Mouse (Mus musculus): Measurements from ENCODE around the gene Fto. TPM values are rescaled to one million over a fixed set of nuclear protein-coding genes. Genes with fewer than 3 reads are reported as not detected.

Gene Fto
- total RNA-seq, 2 experiments from 2014 or later = 69.8 to 77.5 TPM

GRCm38 (mm10) chr8:91318938-91319729 is 5.8 kb downstream of the Fto start:
- intact Hi-C loops (cut with DNase I) = no loop called here
- no peak for DNase-seq

GRCm38 (mm10) chr8:91323511-91323910 is 10.2 kb downstream of the Fto start:
- DNase-seq = no peak
- intact Hi-C loops (cut with DNase I) = loop anchor here (5.0 kb wide), 1 partner anchor 34 kb away; no protein-coding TSS in a partner anchor

GRCm38 (mm10) chr8:91324271-91324670 is 10.9 kb downstream of the Fto start:
- intact Hi-C loops (cut with DNase I) = loop anchor here (5.0 kb wide), 1 partner anchor 33 kb away; no protein-coding TSS in a partner anchor
- no peak for DNase-seq

GRCm38 (mm10) chr8:91324916-91325315 is 11.6 kb downstream of the Fto start:
- intact Hi-C loops (cut with DNase I) = loop anchor here (5.0 kb wide), 1 partner anchor 32 kb away; no protein-coding TSS in a partner anchor
- no peak for DNase-seq

- no peak for DNase-seq
- intact Hi-C loops (cut with DNase I) = no loop called here
These were observed 12.7 kb downstream of the Fto start for GRCm38 (mm10) chr8:91326018-91326417.

GRCm38 (mm10) chr8:91326946-91327345 is 13.6 kb downstream of the Fto start:
- intact Hi-C loops (cut with DNase I) = no loop called here
- no peak for DNase-seq

- no peak for DNase-seq
- intact Hi-C loops (cut with DNase I) = no loop called here
These were observed 14.3 kb downstream of the Fto start for GRCm38 (mm10) chr8:91327471-91328205.

- DNase-seq = no peak
- intact Hi-C loops (cut with DNase I) = no loop called here
These were observed 15.7 kb downstream of the Fto start for GRCm38 (mm10) chr8:91329056-91329455.

- intact Hi-C loops (cut with DNase I) = no loop called here
- no peak for DNase-seq
These were observed 16.1 kb downstream of the Fto start for GRCm38 (mm10) chr8:91329461-91329850.

- no peak for DNase-seq
- intact Hi-C loops (cut with DNase I) = no loop called here
These were observed 25.2 kb downstream of the Fto start for GRCm38 (mm10) chr8:91338389-91339154.

GRCm38 (mm10) chr8:91339651-91340050 is 26.3 kb downstream of the Fto start:
- DNase-seq = no peak
- intact Hi-C loops (cut with DNase I) = no loop called here

GRCm38 (mm10) chr8:91340746-91341145 is 27.4 kb downstream of the Fto start:
- intact Hi-C loops (cut with DNase I) = no loop called here

GRCm38 (mm10) chr8:91342196-91342595 is 28.9 kb downstream of the Fto start:
- intact Hi-C loops (cut with DNase I) = no loop called here
- no peak for DNase-seq

More at GRCm38 (mm10) chr8:91340746-91341145, 27.4 kb downstream of the Fto start:
- no peak for DNase-seq

- intact Hi-C loops (cut with DNase I) = no loop called here
- no peak for DNase-seq
These were observed 29.5 kb downstream of the Fto start for GRCm38 (mm10) chr8:91342798-91343197.

GRCm38 (mm10) chr8:91344659-91345058 is 31.3 kb downstream of the Fto start:
- intact Hi-C loops (cut with DNase I) = no loop called here
- DNase-seq = no peak

- DNase-seq = no peak
- intact Hi-C loops (cut with DNase I) = no loop called here
These were observed 33.8 kb downstream of the Fto start for GRCm38 (mm10) chr8:91347146-91347545.

- no peak for DNase-seq
- intact Hi-C loops (cut with DNase I) = no loop called here
These were observed 34.3 kb downstream of the Fto start for GRCm38 (mm10) chr8:91347595-91347994.

GRCm38 (mm10) chr8:91349816-91350215 is 36.5 kb downstream of the Fto start:
- intact Hi-C loops (cut with DNase I) = no loop called here
- DNase-seq = no peak

GRCm38 (mm10) chr8:91350628-91351027 is 37.3 kb downstream of the Fto start:
- intact Hi-C loops (cut with DNase I) = no loop called here
- DNase-seq = no peak

- intact Hi-C loops (cut with DNase I) = no loop called here
- DNase-seq = no peak
These were observed 39.3 kb downstream of the Fto start for GRCm38 (mm10) chr8:91352598-91352997.

GRCm38 (mm10) chr8:91353062-91353461 is 39.7 kb downstream of the Fto start:
- DNase-seq = no peak
- intact Hi-C loops (cut with DNase I) = no loop called here

Data from gastrocnemius, postnatal 36 days (tissue).